Mouse (Mus musculus): Measurements from ENCODE around the gene Cic. TPM values are rescaled to one million over a fixed set of nuclear protein-coding genes. Genes with fewer than 3 reads are reported as not detected.

The Cic gene
- total and polyA plus RNA-seq, 2 experiments from 2014 or later = 28.2 to 155 TPM

DNA sequence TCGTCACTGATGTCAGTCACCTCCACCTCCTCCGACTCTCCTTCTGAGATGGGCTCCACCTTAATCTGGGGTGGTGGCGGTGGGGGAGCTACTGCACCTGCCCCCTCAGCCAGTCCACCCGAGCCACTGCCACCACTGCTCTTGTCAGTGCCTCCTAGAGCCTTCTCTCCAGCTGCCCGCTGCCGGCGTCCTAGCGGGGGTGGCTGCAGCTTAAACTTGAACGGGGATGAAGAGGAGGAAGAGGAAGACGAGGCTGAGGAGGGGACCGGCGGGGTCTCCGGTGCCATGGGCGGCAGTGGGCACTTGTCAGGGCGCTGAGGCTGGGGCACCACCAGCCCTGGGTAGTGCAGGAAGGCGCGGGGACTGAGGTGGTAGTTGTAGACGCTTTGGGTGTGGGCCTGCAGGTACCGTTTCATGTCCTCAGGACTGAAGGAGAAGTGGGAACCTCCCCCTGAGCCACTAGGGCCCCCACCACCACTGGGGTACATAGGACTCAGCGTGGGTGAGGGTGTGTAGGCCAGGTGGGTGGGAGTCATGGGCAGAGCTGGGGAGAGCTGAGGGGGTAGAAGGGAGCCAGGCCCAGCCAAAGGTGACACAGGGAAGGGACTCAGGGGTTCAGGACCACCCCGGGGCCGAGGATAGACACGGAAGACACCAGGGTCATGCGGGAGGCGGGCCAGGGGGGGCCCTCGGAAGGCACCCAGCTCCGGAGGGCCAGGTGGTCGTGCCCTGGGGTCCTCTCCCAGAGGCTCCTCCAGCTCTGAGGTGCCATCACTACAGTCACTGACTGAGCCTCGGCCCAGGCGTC, 22.7 kb upstream of the Cic start:
- no peak for ATAC-seq
- no peaks in the 10 kb centered on the region for H3K36me3 ChIP-seq (ENCODE audit: insufficient read depth, low read length)
- H3K9me3 ChIP-seq (ENCODE audit: low read length) = no peaks in the 10 kb centered on the region
- H3K27me3 ChIP-seq (ENCODE audit: insufficient read depth, low read length) = no peaks in the 10 kb centered on the region
- no peak overlapping the region for H3K4me3 ChIP-seq (ENCODE audit: low read length)
- no peak for DNase-seq (ENCODE audit: low spot score)
- no peak overlapping the region for H3K27ac ChIP-seq
- no peak overlapping the region for H3K9ac ChIP-seq (replicated peaks; ENCODE audit: low read length)
- no peak for TF ChIP-seq CTCF (IDR thresholded peaks at IDR 0.05; ENCODE audit: low read depth)
- H3K4me1 ChIP-seq (ENCODE audit: insufficient read depth, low read length) = peaks cover 8% of the 10 kb centered on the region
- WGBS = 92% methylated on average over 30 of the region's 30 CpGs
- no peak overlapping the region for H3K4me2 ChIP-seq (ENCODE audit: low read depth, low read length)

DNA sequence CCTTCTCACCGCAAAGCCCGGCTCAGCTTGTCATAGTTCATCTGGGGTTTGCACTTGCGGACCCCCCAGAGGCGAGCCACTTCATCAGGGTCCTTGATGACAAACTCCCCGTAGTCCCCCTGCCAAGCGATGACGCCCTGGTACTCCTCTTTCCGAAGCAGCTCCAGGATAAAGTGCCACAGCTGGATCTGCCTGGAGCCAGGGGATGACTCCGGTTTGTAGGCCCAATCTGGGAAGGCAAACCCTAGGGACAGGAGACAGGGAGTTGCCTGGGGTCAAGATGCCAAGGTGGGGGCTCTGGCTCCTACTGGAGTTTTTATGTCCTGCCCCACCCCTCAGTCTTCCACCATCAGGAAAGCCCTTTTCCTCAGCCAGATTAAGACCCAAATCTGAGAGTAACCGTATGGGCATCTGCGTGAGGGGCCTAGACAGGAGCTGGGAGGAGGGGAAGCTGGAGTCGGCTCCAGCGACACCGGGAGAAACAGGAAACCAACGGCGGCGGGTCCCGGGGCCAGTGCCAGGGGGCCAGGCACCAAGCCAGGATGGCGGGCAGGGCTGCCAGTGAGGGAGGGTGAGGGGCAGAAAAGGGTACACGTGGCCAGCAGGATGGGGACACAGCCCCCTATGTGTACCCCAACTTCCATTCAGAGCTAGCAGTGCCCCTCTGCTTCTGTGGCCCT, 21.3 kb upstream of the Cic start:
- Histone ChIP-seq H3K9ac (replicated peaks; ENCODE audit: low read length) (no peak overlapping the region), H3K9me3 (ENCODE audit: low read length) (no peaks in the 10 kb centered on the region), H3K4me3 (ENCODE audit: low read length) (0 out of 2 replicates have a peak overlapping the region, but pooled peaks have one; percentile 7), H3K27ac (peak overlapping the region; percentile 87), H3K36me3 (ENCODE audit: insufficient read depth, low read length) (no peaks in the 10 kb centered on the region), H3K4me1 (ENCODE audit: insufficient read depth, low read length) (peaks cover 10% of the 10 kb centered on the region), H3K4me2 (ENCODE audit: low read depth, low read length) (peak overlapping the region; percentile 92), H3K27me3 (ENCODE audit: insufficient read depth, low read length) (no peaks in the 10 kb centered on the region)
- ATAC-seq (no peak), DNase-seq (ENCODE audit: low spot score) (peak; percentile 57)
- 48% methylated on average over 20 of the region's 20 CpGs for WGBS
- no peak for TF ChIP-seq CTCF (IDR thresholded peaks at IDR 0.05; ENCODE audit: low read depth)

DNA sequence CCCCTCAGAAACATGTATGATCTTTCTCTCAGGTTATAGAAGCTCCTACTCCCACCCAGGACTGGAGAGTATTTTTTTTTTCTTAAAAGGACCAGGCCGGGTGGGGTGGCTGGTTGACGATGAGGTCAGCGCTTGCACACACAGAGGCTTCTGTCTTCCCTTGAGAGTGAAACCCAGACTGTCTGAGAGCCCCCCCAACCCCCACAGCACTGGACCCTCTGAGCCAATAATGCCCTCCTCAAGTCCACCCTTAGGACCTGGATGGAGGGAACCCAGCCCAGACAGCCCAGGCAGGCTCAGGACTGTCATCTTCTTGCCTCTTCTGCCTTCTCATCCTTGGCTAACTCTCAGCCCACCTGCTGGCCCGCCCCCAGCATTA, 20.8 kb upstream of the Cic start:
- DNase-seq (ENCODE audit: low spot score) = peak; percentile 52
- no peak for ATAC-seq
- 26% methylated on average over 4 of the region's 4 CpGs for WGBS
- H3K9ac ChIP-seq (replicated peaks; ENCODE audit: low read length) = peak overlapping the region; percentile 40
- no peaks in the 10 kb centered on the region for H3K9me3 ChIP-seq (ENCODE audit: low read length)
- H3K4me1 ChIP-seq (ENCODE audit: insufficient read depth, low read length) = peaks cover 16% of the 10 kb centered on the region
- H3K36me3 ChIP-seq (ENCODE audit: insufficient read depth, low read length) = no peaks in the 10 kb centered on the region
- 0 out of 2 replicates have a peak overlapping the region, but pooled peaks have one; percentile 7 for H3K4me3 ChIP-seq (ENCODE audit: low read length)
- H3K4me2 ChIP-seq (ENCODE audit: low read depth, low read length) = peak overlapping the region; percentile 92
- no peak for TF ChIP-seq CTCF (IDR thresholded peaks at IDR 0.05; ENCODE audit: low read depth)
- H3K27ac ChIP-seq = peak overlapping the region; percentile 87
- no peaks in the 10 kb centered on the region for H3K27me3 ChIP-seq (ENCODE audit: insufficient read depth, low read length)

GRCm38 (mm10) chr7:25247498-25247897, 20.0 kb upstream of the Cic start:
- peaks cover 17% of the 10 kb centered on the region for H3K4me1 ChIP-seq (ENCODE audit: insufficient read depth, low read length)
- H3K9me3 ChIP-seq (ENCODE audit: low read length) = no peaks in the 10 kb centered on the region
- H3K27me3 ChIP-seq (ENCODE audit: insufficient read depth, low read length) = no peaks in the 10 kb centered on the region
- WGBS = 17% methylated on average over 3 of the region's 3 CpGs
- DNase-seq (ENCODE audit: low spot score) = no peak
- peak overlapping the region; percentile 87 for H3K27ac ChIP-seq
- H3K9ac ChIP-seq (replicated peaks; ENCODE audit: low read length) = peak overlapping the region; percentile 71
- ATAC-seq = no peak
- no peak for TF ChIP-seq CTCF (IDR thresholded peaks at IDR 0.05; ENCODE audit: low read depth)
- H3K4me3 ChIP-seq (ENCODE audit: low read length) = peak overlapping the region; percentile 83
- no peaks in the 10 kb centered on the region for H3K36me3 ChIP-seq (ENCODE audit: insufficient read depth, low read length)
- peak overlapping the region; percentile 92 for H3K4me2 ChIP-seq (ENCODE audit: low read depth, low read length)

- Histone ChIP-seq H3K4me1 (ENCODE audit: insufficient read depth, low read length) (peaks cover 17% of the 10 kb centered on the region), H3K4me2 (ENCODE audit: low read depth, low read length) (peak overlapping the region; percentile 92), H3K27ac (peak overlapping the region; percentile 87), H3K4me3 (ENCODE audit: low read length) (peak overlapping the region; percentile 83), H3K9ac (replicated peaks; ENCODE audit: low read length) (peak overlapping the region; percentile 71), H3K36me3 (ENCODE audit: insufficient read depth, low read length) (no peaks in the 10 kb centered on the region), H3K9me3 (ENCODE audit: low read length) (no peaks in the 10 kb centered on the region), H3K27me3 (ENCODE audit: insufficient read depth, low read length) (no peaks in the 10 kb centered on the region)
- ATAC-seq (peak; percentile 57), DNase-seq (ENCODE audit: low spot score) (peak; percentile 76)
- TF ChIP-seq CTCF (IDR thresholded peaks at IDR 0.05; ENCODE audit: low read depth) = no peak
- 6% methylated on average over 18 of the region's 18 CpGs for WGBS
Observed at GRCm38 (mm10) chr7:25248018-25248647, 19.4 kb upstream of the Cic start.

DNA sequence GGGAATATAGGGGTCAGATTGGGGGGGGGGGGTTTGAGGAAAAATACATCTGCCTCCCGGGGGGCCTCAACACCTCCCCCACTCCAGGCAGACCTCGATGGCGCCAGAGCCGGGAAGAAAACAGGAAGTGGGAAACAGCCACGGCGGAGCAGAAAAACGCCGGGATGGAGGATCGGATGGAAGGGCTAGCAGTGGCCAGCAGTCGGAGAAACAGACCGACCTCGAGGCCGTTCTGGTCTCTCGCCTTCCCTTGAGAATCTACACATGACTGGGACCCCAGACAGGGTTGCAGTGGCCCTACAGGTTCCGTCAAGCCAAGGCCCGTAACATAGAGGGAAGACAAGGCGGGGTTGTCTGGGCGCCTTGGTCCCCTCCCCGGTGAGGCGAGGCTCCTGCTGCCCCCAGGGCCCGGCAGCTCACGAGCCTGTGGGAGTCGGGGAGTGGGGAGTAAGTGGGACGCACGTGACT, 18.6 kb upstream of the Cic start:
- Histone ChIP-seq H3K9me3 (ENCODE audit: low read length) (no peaks in the 10 kb centered on the region), H3K4me1 (ENCODE audit: insufficient read depth, low read length) (peaks cover 17% of the 10 kb centered on the region), H3K27me3 (ENCODE audit: insufficient read depth, low read length) (no peaks in the 10 kb centered on the region), H3K4me3 (ENCODE audit: low read length) (peak overlapping the region; percentile 83), H3K9ac (replicated peaks; ENCODE audit: low read length) (peak overlapping the region; percentile 71), H3K4me2 (ENCODE audit: low read depth, low read length) (peak overlapping the region; percentile 92), H3K27ac (peak overlapping the region; percentile 87), H3K36me3 (ENCODE audit: insufficient read depth, low read length) (no peaks in the 10 kb centered on the region)
- ATAC-seq = no peak; the same call in 1 of the 2 replicates
- TF ChIP-seq CTCF (IDR thresholded peaks at IDR 0.05; ENCODE audit: low read depth) = no peak
- under 1% methylated on average over 24 of the region's 25 CpGs for WGBS
- DNase-seq (ENCODE audit: low spot score) = peak; percentile 21
